Mouse (Mus musculus) midbrain, postnatal 0 days (tissue): ENCODE data around the gene Slc16a13. TPM values are rescaled to one million over a fixed set of nuclear protein-coding genes. Genes with fewer than 3 reads are reported as not detected.

Source experiments
- ATAC-seq: fragments of 200-750 bp; cut with Nextera tagmentation; 2 replicates; pipeline ENCODE4 v1.8.0; 2017; ENCODE audit warnings: moderate number of reproducible peaks, mild to moderate bottlenecking, moderate TSS enrichment, moderate library complexity; ENCODE audit not compliant: low FRiP score
- DNase-seq: peaks from one replicate; pipeline ENCODE4 v3.0.0-alpha.2; 2015; ENCODE audit warnings: low spot score
- H3K27ac ChIP-seq: fragments of 300-500 bp; sonication (generic); 2 replicates; pipeline ENCODE4 v1.5.1; 2014; ENCODE audit warnings: low read depth, mild to moderate bottlenecking, low read length, mixed read lengths
- H3K27me3 ChIP-seq: fragments of 300-500 bp; sonication (generic); 2 replicates; pipeline ENCODE4 v1.6.1; 2014; ENCODE audit warnings: low read length, control low read depth, mixed read lengths; ENCODE audit not compliant: insufficient read depth
- H3K36me3 ChIP-seq: fragments of 300-500 bp; sonication (generic); 2 replicates; pipeline ENCODE4 v1.6.1; 2014; ENCODE audit warnings: low read length, control low read depth, mixed read lengths; ENCODE audit not compliant: insufficient read depth
- H3K4me1 ChIP-seq: fragments of 300-500 bp; sonication (generic); 2 replicates; pipeline ENCODE4 v1.6.1; 2014; ENCODE audit warnings: mild to moderate bottlenecking, control low read depth, antibody characterized with exemption, low read length, mixed read lengths; ENCODE audit not compliant: insufficient read depth
- H3K4me2 ChIP-seq: fragments of 300-500 bp; sonication (generic); 2 replicates; pipeline ENCODE4 v1.6.1; 2014; ENCODE audit warnings: low read depth, mild to moderate bottlenecking, low read length, mixed read lengths; ENCODE audit not compliant: poor library complexity, severe bottlenecking
- H3K4me3 ChIP-seq: fragments of 300-500 bp; sonication (generic); 2 replicates; pipeline ENCODE4 v1.5.1; 2014; ENCODE audit warnings: low read depth, mild to moderate bottlenecking, low read length, moderate library complexity
- H3K9ac ChIP-seq: fragments of 300-500 bp; sonication (generic); replicated peaks from 2 replicates; pipeline ENCODE4 v1.6.1; 2014; ENCODE audit warnings: mild to moderate bottlenecking, low read length, moderate library complexity, mixed read lengths; ENCODE audit not compliant: poor library complexity, severe bottlenecking
- H3K9me3 ChIP-seq: fragments of 300-500 bp; sonication (generic); 2 replicates; pipeline ENCODE4 v1.6.1; 2016; ENCODE audit warnings: low read length, control low read depth
- CTCF ChIP-seq: IDR thresholded peaks from 2 replicates; pipeline ENCODE4 v1.5.1; 2016; ENCODE audit warnings: antibody characterized with exemption, mild to moderate bottlenecking
- WGBS: fragments of 180-500 bp; shearing (Covaris S2); extraction: QIAGEN DNeasy Blood & Tissue Kit; methylation state at CpG from one replicate; pipeline ENCODE4 v1.1.7; 2014; 5-methylcytosine and 5-hydroxymethylcytosine counted together
- polyA plus RNA-seq: library from polyadenylated mRNA; unstranded; fragments of >200 nt; fragmentation: Nextera tagmentation; extraction: Ambion mirVana; gene quantifications from 2 replicates; pipeline ENCODE4 v1.2.1, GENCODE M21; 2015
- total RNA-seq: library from RNA; depleted of rRNA; stranded (reverse); fragments of >200 nt; gene quantifications from 2 replicates; pipeline ENCODE4 v1.2.3, GENCODE M21; 2014

Gene Slc16a13
- total and polyA plus RNA-seq, 2 experiments from 2014 or later: 9.9 to 26.1 TPM

GRCm38 (mm10) chr11:70212423-70212822 is 8.4 kb downstream of the Slc16a13 start, which contains the start of gene Slc16a11:
Gene Slc16a11, plus strand, starts transcription at chr11:70212752.
- 61% methylated on average over 6 of the region's 6 CpGs for WGBS
- no peak for TF ChIP-seq CTCF
- H3K4me3 ChIP-seq: peak within 1 kb of the TSS; percentile 43
- DNase-seq (no peak), ATAC-seq (no peak)
- no peaks in the 10 kb centered on the region for H3K9me3 ChIP-seq
- peaks cover 11% of the 10 kb centered on the region; the same call in 1 of the 2 replicates for H3K27me3 ChIP-seq
- H3K4me1 ChIP-seq: peaks cover 8% of the 10 kb centered on the region
- peak within 1 kb of the TSS; percentile 63 for H3K9ac ChIP-seq
- peak within 1 kb of the TSS; percentile 87 for H3K4me2 ChIP-seq
- H3K36me3 ChIP-seq: 0 out of 2 replicates have a peak, but pooled peaks cover 4% of the 10 kb centered on the region
- H3K27ac ChIP-seq: no peak within 1 kb of the TSS

DNA sequence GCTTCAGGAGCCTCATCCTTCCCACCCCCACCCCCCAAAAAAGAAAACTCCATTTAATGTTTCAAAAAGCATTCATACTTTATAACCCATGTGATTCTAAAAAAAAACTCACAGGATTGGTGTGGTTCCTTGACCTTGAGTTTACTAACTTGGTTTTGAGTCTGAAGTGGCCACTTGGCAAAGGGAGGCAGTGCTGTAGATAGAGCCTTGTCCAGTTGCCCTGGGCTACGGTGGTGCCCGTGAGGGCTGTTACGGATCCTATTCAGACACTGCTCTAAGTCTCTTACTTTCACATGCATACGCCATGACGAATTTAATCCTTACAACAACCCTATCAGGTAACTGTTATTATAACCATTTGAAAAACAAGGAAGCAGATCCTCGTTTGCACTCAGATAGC is 8.9 kb downstream of the Slc16a13 start:
- DNase-seq (no peak), ATAC-seq (no peak)
- no peak overlapping the region for H3K4me2 ChIP-seq
- H3K27me3 ChIP-seq: peaks cover 13% of the 10 kb centered on the region; the same call in 1 of the 2 replicates
- no peak overlapping the region for H3K27ac ChIP-seq
- H3K9ac ChIP-seq: no peak overlapping the region
- H3K36me3 ChIP-seq: no peaks in the 10 kb centered on the region
- no peaks in the 10 kb centered on the region for H3K9me3 ChIP-seq
- 58% methylated on average over 6 of the region's 6 CpGs for WGBS
- no peak for TF ChIP-seq CTCF
- peaks cover 8% of the 10 kb centered on the region for H3K4me1 ChIP-seq
- no peak overlapping the region for H3K4me3 ChIP-seq

- Histone ChIP-seq H3K27me3 (peaks cover 5% of the 10 kb centered on the region; the same call in 1 of the 2 replicates), H3K27ac (no peak overlapping the region), H3K36me3 (no peaks in the 10 kb centered on the region), H3K4me2 (no peak overlapping the region), H3K4me3 (no peak overlapping the region), H3K4me1 (peaks cover 8% of the 10 kb centered on the region), H3K9ac (no peak overlapping the region), H3K9me3 (no peaks in the 10 kb centered on the region)
- TF ChIP-seq CTCF: no peak
- ATAC-seq (no peak), DNase-seq (no peak)
- 94% methylated on average over 2 of the region's 2 CpGs for WGBS
Measured at GRCm38 (mm10) chr11:70210681-70211080, 10.2 kb downstream of the Slc16a13 start.

GRCm38 (mm10) chr11:70208778-70209388 is 12.0 kb downstream of the Slc16a13 start:
- WGBS: 83% methylated on average over 5 of the region's 5 CpGs
- no peak overlapping the region for H3K27ac ChIP-seq
- DNase-seq (no peak), ATAC-seq (no peak)
- no peak overlapping the region for H3K4me3 ChIP-seq
- TF ChIP-seq CTCF: no peak
- H3K9ac ChIP-seq: no peak overlapping the region
- peaks cover 1% of the 10 kb centered on the region; the same call in 1 of the 2 replicates for H3K4me1 ChIP-seq
- peaks cover 3% of the 10 kb centered on the region; the same call in 1 of the 2 replicates for H3K27me3 ChIP-seq
- H3K4me2 ChIP-seq: no peak overlapping the region
- no peaks in the 10 kb centered on the region for H3K36me3 ChIP-seq
- no peaks in the 10 kb centered on the region for H3K9me3 ChIP-seq

DNA sequence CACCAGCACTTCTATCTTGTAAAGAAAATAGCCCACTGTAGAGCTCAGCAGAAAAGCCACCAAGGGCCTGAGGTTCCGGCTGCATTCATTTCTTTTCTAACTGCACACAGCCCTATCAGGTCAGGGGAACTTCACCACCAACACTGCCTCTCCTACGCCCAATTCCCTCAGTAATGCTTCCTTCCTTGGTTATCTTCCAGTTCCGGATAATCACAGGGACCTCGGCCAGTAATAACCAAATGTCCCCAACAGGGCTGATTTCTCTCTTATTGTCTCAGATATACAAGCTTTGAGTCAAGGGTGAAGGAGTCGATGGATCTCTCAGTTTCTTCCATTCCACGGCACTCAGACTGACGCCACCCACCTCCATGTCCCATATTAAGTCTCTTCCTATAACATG is 13.6 kb downstream of the Slc16a13 start:
- 88% methylated on average over 7 of the region's 7 CpGs for WGBS
- H3K27me3 ChIP-seq: peaks cover 3% of the 10 kb centered on the region; the same call in 1 of the 2 replicates
- no peak for ATAC-seq

GRCm38 (mm10) chr11:70206801-70207200 is 14.1 kb downstream of the Slc16a13 start:
- 83% methylated on average over 2 of the region's 2 CpGs for WGBS
- TF ChIP-seq CTCF: no peak
- no peak for ATAC-seq
- Histone ChIP-seq H3K4me1 (no peaks in the 10 kb centered on the region), H3K9me3 (no peaks in the 10 kb centered on the region), H3K27ac (no peak overlapping the region), H3K27me3 (peaks cover 3% of the 10 kb centered on the region; the same call in 1 of the 2 replicates), H3K4me3 (no peak overlapping the region), H3K9ac (no peak overlapping the region), H3K36me3 (no peaks in the 10 kb centered on the region), H3K4me2 (no peak overlapping the region)
- no peak for DNase-seq

More for the DNA sequence above, 13.6 kb downstream of the Slc16a13 start:
- no peak for DNase-seq
- no peak for TF ChIP-seq CTCF
- H3K9ac ChIP-seq: no peak overlapping the region
- no peak overlapping the region for H3K4me3 ChIP-seq
- no peak overlapping the region for H3K4me2 ChIP-seq
- H3K27ac ChIP-seq: no peak overlapping the region
- no peaks in the 10 kb centered on the region for H3K9me3 ChIP-seq
- no peaks in the 10 kb centered on the region for H3K36me3 ChIP-seq
- H3K4me1 ChIP-seq: no peaks in the 10 kb centered on the region
